Mouse (Mus musculus) testis, adult 2 months (tissue): Measurements from ENCODE around the gene Shkbp1.

ENCODE experiments used
- CTCF ChIP-seq: fragments of 200-500 bp; IDR thresholded peaks from 2 replicates; pipeline ENCODE4 v1.5.1; 2012; ENCODE audit warnings: low read depth, mild to moderate bottlenecking, inconsistent platforms, low read length, moderate library complexity; ENCODE audit not compliant: control insufficient read depth, insufficient read depth, insufficient replicate concordance
- POLR2A ChIP-seq: fragments of 200-500 bp; IDR thresholded peaks from 2 replicates; pipeline ENCODE4 v1.6.1; 2012; ENCODE audit warnings: low read depth, mild to moderate bottlenecking, inconsistent platforms, low read length, moderate library complexity; ENCODE audit not compliant: control insufficient read depth

DNA sequence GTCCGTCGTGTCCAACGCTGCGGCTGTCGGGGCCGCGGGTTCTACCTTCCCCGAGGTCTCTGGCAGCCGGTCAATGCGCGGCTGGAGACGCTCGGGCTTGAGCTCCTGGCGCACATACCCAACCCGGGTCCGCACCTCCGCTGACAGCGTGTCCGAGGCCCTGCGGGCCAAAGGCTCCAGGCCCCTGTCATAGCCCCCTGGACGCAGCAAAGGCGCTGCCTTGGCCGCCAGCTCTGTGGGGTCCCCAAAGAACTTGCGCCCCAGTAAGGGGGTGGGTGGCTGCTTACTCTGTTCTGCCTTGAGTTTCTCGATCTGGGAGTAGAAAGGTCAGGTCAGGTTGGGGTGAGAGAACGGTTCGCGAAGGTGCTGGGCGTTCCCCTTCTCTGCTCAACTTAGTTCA is 8.6 kb upstream of the Shkbp1 start:
- no peak for TF ChIP-seq CTCF
- TF ChIP-seq POLR2A, result no peak
